Mouse (Mus musculus) hindbrain, embryonic 13.5 days (tissue): ENCODE measurements at regions not wholly inside any gene's neighbourhood (a gene's known extent, or its start where the extent isn't known, plus 50 kb on each side); places are given as distances from the start of the nearest gene placed in this dataset.
"Not testable (repeated sequence)": the region's sequence is repeated elsewhere in the genome, so short reads cannot be mapped to it uniquely, and the experiment has no call there.

Experiments used
- ATAC-seq: fragments of 200-750 bp; cut with Nextera tagmentation; 2 replicates; pipeline ENCODE4 v1.8.0; 2017; ENCODE audit warnings: moderate TSS enrichment; ENCODE audit not compliant: low FRiP score
- H3K27ac ChIP-seq: fragments of 300-500 bp; sonication (generic); 2 replicates; pipeline ENCODE4 v1.5.1; 2015; ENCODE audit warnings: inconsistent platforms, mild to moderate bottlenecking, moderate library complexity
- H3K27me3 ChIP-seq: fragments of 300-500 bp; sonication (generic); 2 replicates; pipeline ENCODE4 v1.6.1; 2015; ENCODE audit warnings: mild to moderate bottlenecking, inconsistent platforms
- H3K36me3 ChIP-seq: fragments of 300-500 bp; sonication (generic); 2 replicates; pipeline ENCODE4 v1.6.1; 2015; ENCODE audit warnings: mild to moderate bottlenecking, inconsistent platforms
- H3K4me1 ChIP-seq: fragments of 300-500 bp; sonication (generic); replicated peaks from 2 replicates; pipeline ENCODE4 v1.6.1; 2015; ENCODE audit warnings: inconsistent platforms
- H3K4me2 ChIP-seq: fragments of 300-500 bp; sonication (generic); 2 replicates; pipeline ENCODE4 v1.6.1; 2015; ENCODE audit warnings: inconsistent platforms, mild to moderate bottlenecking, moderate library complexity
- H3K4me3 ChIP-seq: fragments of 300-500 bp; sonication (generic); 2 replicates; pipeline ENCODE4 v1.5.1; 2015; ENCODE audit warnings: mild to moderate bottlenecking, inconsistent platforms
- H3K9ac ChIP-seq: fragments of 300-500 bp; sonication (generic); 2 replicates; pipeline ENCODE4 v1.6.1; 2015; ENCODE audit warnings: mild to moderate bottlenecking, inconsistent platforms
- H3K9me3 ChIP-seq: fragments of 300-500 bp; sonication (generic); 2 replicates; pipeline ENCODE4 v1.6.1; 2016; ENCODE audit warnings: inconsistent platforms
- WGBS: fragments of 180-500 bp; shearing (Covaris S2); methylation state at CpG from one replicate; pipeline ENCODE4 v1.1.7; 2015; 5-methylcytosine and 5-hydroxymethylcytosine counted together

GRCm38 (mm10) chr1:81738384-81738783 is 494.5 kb upstream of the Gm9747 start:
- Histone ChIP-seq H3K4me1 (peaks cover 6% of the 10 kb centered on the region; the same call in 1 of the 2 replicates), H3K36me3 (no peaks in the 10 kb centered on the region), H3K4me2 (no peak overlapping the region), H3K4me3 (no peak overlapping the region), H3K9me3 (no peaks in the 10 kb centered on the region), H3K27me3 (no peaks in the 10 kb centered on the region), H3K9ac (no peak overlapping the region), H3K27ac (no peak overlapping the region)
- no peak for ATAC-seq
- WGBS, result 21% methylated on average over 2 of the region's 2 CpGs

- WGBS, result 18% methylated on average over 3 of the region's 3 CpGs
- no peaks in the 10 kb centered on the region for H3K27me3 ChIP-seq
- no peak overlapping the region for H3K4me2 ChIP-seq
Measured at GRCm38 (mm10) chr1:81739392-81739791, 493.5 kb upstream of the Gm9747 start.

GRCm38 (mm10) chr1:81739981-81740380 is 492.9 kb upstream of the Gm9747 start:
- H3K9ac ChIP-seq, result no peak overlapping the region
- no peaks in the 10 kb centered on the region for H3K36me3 ChIP-seq
- H3K4me1 ChIP-seq, result peaks cover 16% of the 10 kb centered on the region
- WGBS, result 97% methylated on average over 1 of the region's 1 CpGs
- no peak overlapping the region for H3K4me2 ChIP-seq
- H3K9me3 ChIP-seq, result no peaks in the 10 kb centered on the region
- H3K27ac ChIP-seq, result no peak overlapping the region
- ATAC-seq, result no peak
- H3K4me3 ChIP-seq, result no peak overlapping the region
- H3K27me3 ChIP-seq, result no peaks in the 10 kb centered on the region

More at GRCm38 (mm10) chr1:81739392-81739791, 493.5 kb upstream of the Gm9747 start:
- peaks cover 10% of the 10 kb centered on the region for H3K4me1 ChIP-seq
- H3K27ac ChIP-seq, result no peak overlapping the region
- ATAC-seq, result no peak
- H3K36me3 ChIP-seq, result no peaks in the 10 kb centered on the region
- no peak overlapping the region for H3K9ac ChIP-seq
- H3K4me3 ChIP-seq, result no peak overlapping the region
- no peaks in the 10 kb centered on the region for H3K9me3 ChIP-seq

GRCm38 (mm10) chr1:81741882-81742281 is 491.0 kb upstream of the Gm9747 start:
- H3K27me3 ChIP-seq, result not testable (repeated sequence)
- peaks cover 16% of the 10 kb centered on the region for H3K4me1 ChIP-seq
- WGBS, result 90% methylated on average over 8 of the region's 8 CpGs

GRCm38 (mm10) chr1:81744524-81744923 is 488.4 kb upstream of the Gm9747 start:
- H3K4me3 ChIP-seq, result no peak overlapping the region
- no peak overlapping the region for H3K9ac ChIP-seq
- no peaks in the 10 kb centered on the region for H3K27me3 ChIP-seq
- ATAC-seq, result peak; percentile 59
- no peak overlapping the region for H3K4me2 ChIP-seq
- peak overlapping the region; percentile 15; the same call in 1 of the 2 replicates for H3K27ac ChIP-seq
- peaks cover 9% of the 10 kb centered on the region for H3K4me1 ChIP-seq
- H3K36me3 ChIP-seq, result no peaks in the 10 kb centered on the region
- WGBS, result 31% methylated on average over 8 of the region's 8 CpGs
- no peaks in the 10 kb centered on the region for H3K9me3 ChIP-seq

More at GRCm38 (mm10) chr1:81741882-81742281, 491.0 kb upstream of the Gm9747 start:
- not testable (repeated sequence) for H3K9ac ChIP-seq, H3K9me3 ChIP-seq, ATAC-seq, H3K27ac ChIP-seq, H3K36me3 ChIP-seq, H3K4me3 ChIP-seq, H3K4me2 ChIP-seq

- Histone ChIP-seq H3K4me1 (peaks cover 9% of the 10 kb centered on the region), H3K9me3 (no peaks in the 10 kb centered on the region), H3K27me3 (no peaks in the 10 kb centered on the region), H3K4me3 (no peak overlapping the region), H3K4me2 (no peak overlapping the region), H3K9ac (no peak overlapping the region), H3K27ac (peak overlapping the region; percentile 15; the same call in 1 of the 2 replicates), H3K36me3 (no peaks in the 10 kb centered on the region)
- WGBS, result 69% methylated on average over 14 of the region's 14 CpGs
- ATAC-seq, result no peak
Measured at GRCm38 (mm10) chr1:81745024-81745960, 487.6 kb upstream of the Gm9747 start.

GRCm38 (mm10) chr1:81746013-81746412 is 486.9 kb upstream of the Gm9747 start:
- Histone ChIP-seq H3K9ac (no peak overlapping the region), H3K4me1 (peaks cover 9% of the 10 kb centered on the region), H3K36me3 (no peaks in the 10 kb centered on the region), H3K9me3 (no peaks in the 10 kb centered on the region), H3K27me3 (no peaks in the 10 kb centered on the region), H3K27ac (no peak overlapping the region), H3K4me2 (no peak overlapping the region), H3K4me3 (no peak overlapping the region)
- ATAC-seq, result no peak
- 91% methylated on average over 3 of the region's 3 CpGs for WGBS

GRCm38 (mm10) chr1:81747025-81747424 is 485.9 kb upstream of the Gm9747 start:
- 82% methylated on average over 3 of the region's 3 CpGs for WGBS

GRCm38 (mm10) chr1:81754067-81754466 is 478.8 kb upstream of the Gm9747 start:
- Histone ChIP-seq H3K4me2 (no peak overlapping the region), H3K4me1 (no peaks in the 10 kb centered on the region), H3K27me3 (no peaks in the 10 kb centered on the region), H3K9me3 (no peaks in the 10 kb centered on the region), H3K4me3 (no peak overlapping the region), H3K27ac (no peak overlapping the region), H3K9ac (no peak overlapping the region), H3K36me3 (no peaks in the 10 kb centered on the region)
- no peak for ATAC-seq
- WGBS, result 89% methylated on average over 2 of the region's 2 CpGs

More at GRCm38 (mm10) chr1:81747025-81747424, 485.9 kb upstream of the Gm9747 start:
- H3K4me1 ChIP-seq, result peaks cover 9% of the 10 kb centered on the region
- no peak for ATAC-seq
- no peak overlapping the region for H3K4me2 ChIP-seq
- no peak overlapping the region for H3K27ac ChIP-seq
- H3K36me3 ChIP-seq, result no peaks in the 10 kb centered on the region
- no peaks in the 10 kb centered on the region for H3K27me3 ChIP-seq
- no peak overlapping the region for H3K4me3 ChIP-seq
- H3K9ac ChIP-seq, result no peak overlapping the region
- no peaks in the 10 kb centered on the region for H3K9me3 ChIP-seq

- H3K4me2 ChIP-seq, result no peak overlapping the region
- no peak overlapping the region for H3K27ac ChIP-seq
- no peak for ATAC-seq
- no peak overlapping the region for H3K9ac ChIP-seq
- no peaks in the 10 kb centered on the region for H3K4me1 ChIP-seq
- H3K4me3 ChIP-seq, result no peak overlapping the region
- no peaks in the 10 kb centered on the region for H3K9me3 ChIP-seq
- no peaks in the 10 kb centered on the region for H3K27me3 ChIP-seq
- no peaks in the 10 kb centered on the region for H3K36me3 ChIP-seq
- 90% methylated on average over 3 of the region's 3 CpGs for WGBS
Measured at GRCm38 (mm10) chr1:81755281-81755680, 477.6 kb upstream of the Gm9747 start.

- no peaks in the 10 kb centered on the region for H3K9me3 ChIP-seq
- H3K27me3 ChIP-seq, result no peaks in the 10 kb centered on the region
- no peak overlapping the region for H3K4me2 ChIP-seq
- no peak overlapping the region for H3K4me3 ChIP-seq
- WGBS, result 57% methylated on average over 2 of the region's 2 CpGs
- no peaks in the 10 kb centered on the region for H3K4me1 ChIP-seq
- no peak overlapping the region for H3K9ac ChIP-seq
- H3K36me3 ChIP-seq, result no peaks in the 10 kb centered on the region
- no peak overlapping the region for H3K27ac ChIP-seq
- ATAC-seq, result no peak
Measured at GRCm38 (mm10) chr1:81755694-81756093, 477.2 kb upstream of the Gm9747 start.

- H3K4me1 ChIP-seq, result no peaks in the 10 kb centered on the region
- WGBS, result 90% methylated on average over 2 of the region's 2 CpGs
Measured at GRCm38 (mm10) chr1:81759919-81760318, 473.0 kb upstream of the Gm9747 start.

GRCm38 (mm10) chr1:81771704-81772103 is 461.2 kb upstream of the Gm9747 start:
- no peak for ATAC-seq
- H3K4me2 ChIP-seq, result no peak overlapping the region
- WGBS, result 97% methylated on average over 3 of the region's 3 CpGs
- H3K4me1 ChIP-seq, result no peaks in the 10 kb centered on the region
- no peaks in the 10 kb centered on the region for H3K27me3 ChIP-seq
- no peak overlapping the region for H3K4me3 ChIP-seq
- H3K9me3 ChIP-seq, result no peaks in the 10 kb centered on the region
- no peak overlapping the region for H3K9ac ChIP-seq
- H3K36me3 ChIP-seq, result no peaks in the 10 kb centered on the region
- no peak overlapping the region for H3K27ac ChIP-seq

More at GRCm38 (mm10) chr1:81759919-81760318, 473.0 kb upstream of the Gm9747 start:
- Histone ChIP-seq H3K27ac (no peak overlapping the region), H3K9ac (no peak overlapping the region), H3K27me3 (no peaks in the 10 kb centered on the region), H3K4me2 (no peak overlapping the region), H3K4me3 (no peak overlapping the region), H3K36me3 (no peaks in the 10 kb centered on the region), H3K9me3 (peaks cover 5% of the 10 kb centered on the region; the same call in 1 of the 2 replicates)
- no peak for ATAC-seq
